Mouse (Mus musculus) gastrocnemius, postnatal 4 days (tissue): ENCODE measurements around the gene Clec2e. TPM values are rescaled to one million over a fixed set of nuclear protein-coding genes. Genes with fewer than 3 reads are reported as not detected.
A peak's percentile ranks its signal among the peaks of the same experiment; 100 is the strongest.

Experiments
- DNase-seq, 2 experiments: peaks; one replicate each; pipeline ENCODE4 v3.0.0; 2021 to 2022; ENCODE audit warnings: low spot score in 2 of 2, mixed read lengths in 2 of 2
- total RNA-seq, 2 experiments: library from RNA; stranded (reverse); gene quantifications; 2 replicates each; pipeline ENCODE4 v1.2.3; 2021

The Clec2e gene
- total RNA-seq, 2 experiments from 2014 or later: 0.29 to 0.47 TPM

GRCm38 (mm10) chr6:129065407-129065806, 35.3 kb downstream of the Clec2e start:
- no peak for DNase-seq

- DNase-seq: no peak
Measured at GRCm38 (mm10) chr6:129058013-129058412, 42.7 kb downstream of the Clec2e start.

- DNase-seq: no peak
Measured at GRCm38 (mm10) chr6:129056237-129056636, 44.5 kb downstream of the Clec2e start.

- DNase-seq: no peak
Measured at GRCm38 (mm10) chr6:129051731-129052130, 49.0 kb downstream of the Clec2e start.

GRCm38 (mm10) chr6:129051086-129051485, 49.6 kb downstream of the Clec2e start:
- no peak for DNase-seq

- no peak for DNase-seq
Measured at GRCm38 (mm10) chr6:129049596-129050251, 51.0 kb downstream of the Clec2e start.

- DNase-seq: peak in 1 of 2 experiments; percentile 59
Measured at GRCm38 (mm10) chr6:129048857-129049473, 51.7 kb downstream of the Clec2e start.

GRCm38 (mm10) chr6:129048381-129048780, 52.3 kb downstream of the Clec2e start:
- DNase-seq: no peak

- no peak for DNase-seq
Measured at GRCm38 (mm10) chr6:129045601-129046000, 55.1 kb downstream of the Clec2e start, which contains the start of gene Klrb1f. Gene Klrb1f, plus strand, starts transcription at chr6:129045901.

GRCm38 (mm10) chr6:129042470-129042869, 58.2 kb downstream of the Clec2e start:
- DNase-seq: no peak

Other genes starting within 250 kb of the Clec2e start
- gene Clec2i, start 213.3 kb downstream of the Clec2e start, total RNA-seq: under 1 TPM in 1 of 2 experiments, not detected in 1; 0.21 TPM
- gene BC035044, start 209.8 kb downstream of the Clec2e start, total RNA-seq: under 1 TPM; 0.34 TPM
- 1 to 10 TPM; 1.8 to 4.1 TPM for gene Clec2g, start 166.5 kb downstream of the Clec2e start, total RNA-seq
- not detected for gene Klrb1f, start 55.0 kb downstream of the Clec2e start, total RNA-seq
- gene Clec2d, start 79.7 kb upstream of the Clec2e start, total RNA-seq: 10 to 100 TPM; 32.1 to 44.6 TPM
- gene Cd69, start 174.5 kb upstream of the Clec2e start, total RNA-seq: under 1 TPM; 0.18 to 0.34 TPM
- gene 4922502D21Rik, start 230.9 kb upstream of the Clec2e start, total RNA-seq: not detected
- gene Clec12a, start 241.8 kb upstream of the Clec2e start, total RNA-seq: under 1 TPM; 0.31 to 0.44 TPM